Mouse (Mus musculus): ENCODE results near the gene Mest.

Gene Mest

GRCm38 (mm10) chr6:30723331-30723730 is at the start of gene Mest:
Mest (plus strand) TSS chr6:30723547.
- DNase-seq (ENCODE audit: low spot score) = no peak

DNA sequence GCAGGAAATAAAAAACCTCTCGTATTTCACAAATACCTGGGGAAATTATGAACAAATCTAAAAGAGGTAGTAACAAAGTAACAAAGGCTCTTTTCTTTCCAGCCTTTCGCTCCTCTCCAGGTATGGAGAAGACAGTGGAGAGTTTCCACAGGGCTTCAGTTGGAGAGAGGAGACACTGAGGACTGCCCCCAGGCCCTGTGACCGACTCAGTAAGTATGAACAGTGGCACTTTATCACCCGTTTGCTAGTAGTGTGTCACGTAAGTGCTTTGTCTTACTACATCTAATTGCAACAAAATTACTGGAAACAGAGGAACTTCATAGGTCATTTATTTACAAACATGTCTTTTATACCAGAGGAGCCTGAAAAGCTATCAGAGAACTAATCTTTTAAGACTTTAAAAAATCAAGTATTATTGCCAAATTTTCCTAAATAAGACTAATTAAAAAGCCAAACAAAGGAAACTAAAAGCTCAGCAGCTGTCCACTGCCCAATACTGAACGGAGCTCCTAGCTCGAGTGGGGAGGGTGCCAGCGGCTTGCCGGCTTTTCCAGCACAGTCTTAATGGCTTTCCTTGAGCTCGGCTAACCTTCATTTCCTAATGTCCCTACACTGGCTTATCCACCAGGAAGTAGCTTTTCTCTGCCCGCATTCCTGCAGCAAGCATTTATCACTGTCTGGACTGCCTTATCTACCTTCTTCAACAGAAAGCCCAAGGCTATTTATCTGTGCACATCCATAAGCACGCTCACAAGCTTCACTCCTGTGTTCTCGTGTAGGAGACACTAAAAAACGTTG is 49.4 kb upstream of the Mest start:
- DNase-seq (ENCODE audit: low spot score) = peak; percentile 26

GRCm38 (mm10) chr6:30674714-30675280 is 48.5 kb upstream of the Mest start:
- DNase-seq (ENCODE audit: low spot score) = no peak

DNA sequence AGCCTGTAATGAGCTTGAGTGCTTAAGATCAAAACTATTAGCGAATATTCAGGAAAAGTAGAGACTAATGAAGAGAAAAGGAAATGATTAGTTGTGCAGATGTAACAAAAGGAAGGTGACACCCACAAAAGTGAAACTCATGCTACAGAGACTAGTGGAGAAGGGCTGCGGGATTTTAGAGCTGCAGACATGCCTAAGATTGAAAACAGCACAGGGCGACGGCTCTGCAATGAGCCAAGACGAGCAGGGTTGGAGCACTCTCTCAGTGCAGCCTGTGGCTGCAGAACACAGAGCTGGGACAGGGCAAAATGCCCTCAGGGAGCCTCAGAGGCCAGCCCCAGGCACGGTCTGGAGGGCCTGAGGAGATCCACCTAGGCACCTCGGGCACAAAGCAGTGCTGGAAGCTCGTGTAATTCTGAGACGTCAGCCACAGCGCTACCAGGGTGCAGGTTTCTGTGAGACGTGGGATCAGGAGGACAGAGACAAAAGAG is 48.0 kb upstream of the Mest start:
- DNase-seq (ENCODE audit: low spot score) = peak; percentile 8

- DNase-seq (ENCODE audit: low spot score) = no peak
These were observed 46.8 kb upstream of the Mest start for GRCm38 (mm10) chr6:30676506-30676905.

DNA sequence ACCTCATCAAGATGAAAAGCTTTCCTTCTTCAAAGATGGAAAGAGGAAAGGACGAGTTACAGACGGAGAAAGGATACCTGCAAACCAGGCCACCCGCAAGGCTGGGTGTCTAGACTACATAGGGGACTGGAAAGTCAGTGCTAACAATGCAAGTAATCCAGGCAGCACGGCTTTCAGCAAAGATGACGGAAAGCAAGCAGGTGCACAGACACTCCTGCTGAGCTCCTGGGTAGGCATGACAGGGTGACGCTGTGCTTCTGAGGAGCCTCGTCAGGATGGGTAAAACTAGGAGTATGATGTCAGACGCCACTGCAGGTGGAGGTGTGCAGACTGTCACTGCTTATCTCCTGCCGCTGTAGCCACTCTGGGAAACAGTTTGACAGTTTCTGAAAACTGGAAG is 45.8 kb upstream of the Mest start:
- DNase-seq (ENCODE audit: low spot score) = no peak

DNA sequence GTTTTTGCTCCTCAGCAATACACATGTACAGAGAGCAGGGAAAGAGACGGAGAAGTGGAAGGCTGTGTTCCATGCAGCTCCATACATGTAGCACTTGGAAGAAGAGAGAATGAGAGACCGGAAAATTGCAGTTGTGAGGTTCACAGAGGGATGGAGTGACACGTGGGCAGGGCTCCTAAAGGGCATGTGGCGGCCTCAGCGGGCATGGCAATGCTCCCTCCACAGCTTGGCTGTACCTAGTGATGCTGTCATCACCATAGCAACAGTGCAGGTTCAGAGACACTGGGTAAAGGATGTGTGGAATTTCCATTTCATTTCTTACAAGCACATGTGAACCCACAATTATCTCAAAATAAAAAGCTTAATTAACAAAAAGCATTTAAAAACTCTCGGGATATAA is 44.9 kb upstream of the Mest start:
- DNase-seq (ENCODE audit: low spot score) = no peak

GRCm38 (mm10) chr6:30679567-30679966 is 43.8 kb upstream of the Mest start:
- DNase-seq (ENCODE audit: low spot score) = no peak

GRCm38 (mm10) chr6:30680442-30680841 is 42.9 kb upstream of the Mest start:
- DNase-seq (ENCODE audit: low spot score) = no peak

GRCm38 (mm10) chr6:30681935-30682900 is 41.1 kb upstream of the Mest start:
- no peak for DNase-seq (ENCODE audit: low spot score)

- DNase-seq (ENCODE audit: low spot score) = no peak
These were observed 38.8 kb upstream of the Mest start for GRCm38 (mm10) chr6:30684570-30684969.

- DNase-seq (ENCODE audit: low spot score) = no peak
These were observed 36.1 kb upstream of the Mest start for GRCm38 (mm10) chr6:30687198-30687597.

DNA sequence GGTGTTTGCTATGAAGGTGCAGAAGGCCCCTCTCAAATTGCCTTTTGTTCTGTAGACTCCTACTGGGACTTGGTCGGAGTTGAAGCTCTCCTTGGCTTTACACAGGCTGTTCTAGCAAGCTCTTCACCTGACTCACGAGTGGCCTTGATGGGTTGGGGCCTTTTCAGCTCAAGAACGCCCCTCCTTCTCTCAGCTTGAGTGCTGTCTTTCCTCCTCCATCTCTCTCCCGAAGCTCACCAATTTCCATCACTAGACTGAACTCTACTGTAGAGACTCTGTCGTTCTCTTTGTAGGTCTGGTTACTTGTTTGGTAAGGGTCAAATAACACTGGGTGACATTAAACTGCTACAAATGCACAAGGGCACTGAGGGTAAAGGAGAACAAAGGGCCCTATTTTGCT is 30.5 kb upstream of the Mest start:
- DNase-seq (ENCODE audit: low spot score) = no peak

GRCm38 (mm10) chr6:30693350-30693991 is 29.9 kb upstream of the Mest start, which contains the start of gene Cep41:
Cep41 (minus strand) TSS chr6:30693749.
- DNase-seq (ENCODE audit: low spot score) = peak; percentile 93

- DNase-seq (ENCODE audit: low spot score) = no peak
These were observed 29.1 kb upstream of the Mest start for GRCm38 (mm10) chr6:30694209-30694608.

DNA sequence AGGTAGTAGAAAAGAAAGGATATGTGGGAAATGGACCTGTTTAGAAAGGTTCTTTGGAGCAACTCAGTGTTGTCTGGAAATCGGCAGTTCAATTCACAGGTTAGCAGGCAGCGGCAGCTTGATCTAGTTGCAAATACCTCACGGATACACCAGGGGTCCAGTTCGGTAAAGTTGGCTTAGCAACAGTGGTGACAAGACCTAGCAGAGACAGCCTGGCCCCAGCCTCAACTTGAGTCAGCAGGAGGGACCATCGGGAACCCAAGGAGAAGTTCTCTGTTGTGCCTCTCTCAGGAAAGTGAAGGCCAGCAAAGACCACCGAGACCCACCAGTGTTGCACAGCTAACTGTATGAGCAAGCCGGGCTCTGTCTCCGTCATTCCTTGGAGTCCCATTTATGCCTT is 28.2 kb upstream of the Mest start:
- no peak for DNase-seq (ENCODE audit: low spot score)

GRCm38 (mm10) chr6:30697464-30697863 is 25.9 kb upstream of the Mest start:
- DNase-seq (ENCODE audit: low spot score) = no peak

- peak; percentile 13 for DNase-seq (ENCODE audit: low spot score)
These were observed 25.3 kb upstream of the Mest start for GRCm38 (mm10) chr6:30698036-30698435.

- DNase-seq (ENCODE audit: low spot score) = no peak
These were observed 23.2 kb upstream of the Mest start for GRCm38 (mm10) chr6:30700182-30700581.

DNA sequence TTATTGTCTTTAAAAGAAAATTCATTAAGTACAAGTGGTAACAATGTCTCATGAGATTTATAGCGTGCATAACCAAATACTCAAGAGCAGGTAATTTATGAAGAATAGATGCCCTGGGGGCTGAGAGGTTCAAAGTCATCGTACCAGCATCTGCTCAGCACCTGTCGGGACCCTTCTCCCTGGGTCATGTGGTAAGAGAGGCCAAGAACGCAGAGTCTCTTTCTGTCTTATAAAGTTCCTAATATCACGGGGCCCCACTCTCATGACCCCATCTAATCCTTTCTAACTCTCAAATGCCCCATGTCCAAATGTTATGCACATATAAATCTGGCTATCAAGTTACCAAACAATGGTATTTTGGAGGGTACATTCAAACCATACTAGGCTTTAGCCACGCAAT is 20.5 kb upstream of the Mest start:
- DNase-seq (ENCODE audit: low spot score) = no peak

- no peak for DNase-seq (ENCODE audit: low spot score)
These were observed 19.9 kb upstream of the Mest start for GRCm38 (mm10) chr6:30703476-30703875.

All from urinary bladder, postnatal 14 days (tissue).